Comparison of ENCODE assay signal across 8 mouse cellular contexts in the genomic region with DNA sequence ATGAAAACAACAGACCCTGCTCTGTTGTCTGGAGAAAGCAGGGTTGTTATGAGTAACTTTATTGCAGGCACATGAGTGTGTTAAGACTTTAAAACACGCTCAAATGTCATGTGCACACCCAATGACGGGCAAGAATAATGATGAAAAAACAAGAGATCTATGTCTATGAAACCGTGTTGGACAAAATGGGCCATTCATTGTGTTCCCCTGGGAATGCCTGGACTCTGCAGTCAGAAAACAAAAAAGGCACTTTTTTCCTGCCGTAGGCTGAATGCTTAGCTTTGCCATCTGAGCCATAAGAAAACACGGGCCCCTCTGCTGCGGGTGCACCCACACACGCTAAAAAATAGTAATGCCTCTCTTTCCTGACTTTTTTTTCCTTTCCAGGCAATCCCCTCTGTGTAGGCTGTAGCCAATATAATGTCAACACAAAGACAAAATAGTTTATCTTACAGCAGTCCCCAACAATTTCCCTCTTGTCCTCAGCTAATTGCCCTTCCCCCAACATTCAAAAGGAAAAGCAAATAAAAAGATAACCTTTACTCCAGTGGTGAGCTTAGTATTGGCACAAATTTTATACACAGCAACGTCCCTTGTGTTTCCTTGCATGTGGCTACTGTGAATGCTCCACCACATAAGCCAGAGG.
A peak's percentile ranks its signal among the peaks of the same experiment; 100 is the strongest.
DNase-seq lines count a peak whose midpoint lies in the region; ATAC-seq and TF ChIP-seq lines count a peak whose summit lies in the region.

No protein-coding gene starts in this region.

- H3K36me3 ChIP-seq in kidney, postnatal 0 days (ENCODE audit: insufficient read depth, low read length): no peaks in the 10 kb centered on the region
- H3K36me3 ChIP-seq in embryonic facial prominence, embryonic 12.5 days: no peaks in the 10 kb centered on the region
- no peaks in the 10 kb centered on the region for H3K36me3 ChIP-seq in neural tube, embryonic 14.5 days (ENCODE audit: control insufficient read depth, insufficient read depth, low read length)

- H3K9me3 ChIP-seq in kidney, postnatal 0 days (replicated peaks; ENCODE audit: low read length): no peaks in the 10 kb centered on the region
- no peaks in the 10 kb centered on the region for H3K9me3 ChIP-seq in embryonic facial prominence, embryonic 12.5 days
- H3K9me3 ChIP-seq in neural tube, embryonic 14.5 days (ENCODE audit: control insufficient read depth, low read length): no peaks in the 10 kb centered on the region

- H3K27me3 ChIP-seq in kidney, postnatal 0 days (ENCODE audit: insufficient read depth, low read length): no peaks in the 10 kb centered on the region
- no peaks in the 10 kb centered on the region for H3K27me3 ChIP-seq in embryonic facial prominence, embryonic 12.5 days
- H3K27me3 ChIP-seq in neural tube, embryonic 14.5 days (ENCODE audit: control insufficient read depth, insufficient read depth, low read length): no peaks in the 10 kb centered on the region

- DNase-seq in kidney, postnatal 0 days (ENCODE audit: low spot score): peak; percentile 14
- no peak for DNase-seq in kidney, adult 18-20 months
- DNase-seq in hindlimb bud, embryonic 11.5 days (ENCODE audit: extremely low spot score, low read depth, low spot score): peak; percentile 24
- DNase-seq in spleen, postnatal 10 days (ENCODE audit: low spot score in 2 of 2): no peak
- no peak for DNase-seq in lung, adult 2 months
- no peak for DNase-seq in cerebellum, postnatal 36 days

- ATAC-seq in kidney, postnatal 0 days (replicated peaks; ENCODE audit: low FRiP score, low read depth): no peak
- peak; percentile 67; the same call in 1 of the 2 replicates for ATAC-seq in embryonic facial prominence, embryonic 12.5 days (ENCODE audit: insufficient number of reproducible peaks, insufficient read depth, low FRiP score, low TSS enrichment)
- peak; percentile 54; the same call in 1 of the 2 replicates for ATAC-seq in neural tube, embryonic 14.5 days (ENCODE audit: low read depth)

- no peak overlapping the region for H3K4me3 ChIP-seq in kidney, postnatal 0 days (replicated peaks; ENCODE audit: low read depth, low read length)
- no peak overlapping the region for H3K4me3 ChIP-seq in embryonic facial prominence, embryonic 12.5 days
- H3K4me3 ChIP-seq in neural tube, embryonic 14.5 days (ENCODE audit: low read depth, low read length): no peak overlapping the region
- no peak overlapping the region for H3K4me3 ChIP-seq in lung, adult 2 months (replicated peaks; ENCODE audit: extremely low read depth, low read depth, low read length)

- no peak overlapping the region for H3K9ac ChIP-seq in kidney, postnatal 0 days (ENCODE audit: low read depth, low read length)
- H3K9ac ChIP-seq in embryonic facial prominence, embryonic 12.5 days: no peak overlapping the region
- H3K9ac ChIP-seq in neural tube, embryonic 14.5 days (replicated peaks; ENCODE audit: low read depth, low read length): no peak overlapping the region

- TF ChIP-seq CTCF in kidney, postnatal 0 days (IDR thresholded peaks at IDR 0.05; ENCODE audit: low read depth): no peak
- TF ChIP-seq CTCF in lung, adult 2 months (IDR thresholded peaks at IDR 0.05; ENCODE audit: insufficient read depth, low read length): no peak

- H3K4me2 ChIP-seq in kidney, postnatal 0 days (ENCODE audit: low read length): no peak overlapping the region
- H3K4me2 ChIP-seq in embryonic facial prominence, embryonic 12.5 days (replicated peaks): no peak overlapping the region
- H3K4me2 ChIP-seq in neural tube, embryonic 14.5 days (ENCODE audit: low read depth, low read length): no peak overlapping the region

- TF ChIP-seq POLR2A in lung, adult 2 months (IDR thresholded peaks at IDR 0.05; ENCODE audit: borderline replicate concordance, extremely low read depth, low read depth, low read length): no peak

- H3K4me1 ChIP-seq in kidney, postnatal 0 days (replicated peaks; ENCODE audit: insufficient read depth, low read length): 0 out of 2 replicates have a peak, but pooled peaks cover 8% of the 10 kb centered on the region
- H3K4me1 ChIP-seq in embryonic facial prominence, embryonic 12.5 days: peaks cover 20% of the 10 kb centered on the region
- H3K4me1 ChIP-seq in neural tube, embryonic 14.5 days (ENCODE audit: control insufficient read depth, insufficient read depth, low read length): peaks cover 21% of the 10 kb centered on the region; the same call in 1 of the 2 replicates
- peaks cover 5% of the 10 kb centered on the region for H3K4me1 ChIP-seq in lung, adult 2 months (ENCODE audit: control insufficient read depth, insufficient read depth, low read length)

- 10% methylated on average over 8 of the region's 8 CpGs for WGBS in kidney, postnatal 0 days
- 12% methylated on average over 8 of the region's 8 CpGs for WGBS in embryonic facial prominence, embryonic 12.5 days
- WGBS in neural tube, embryonic 14.5 days: 9% methylated on average over 8 of the region's 8 CpGs
- 17% methylated on average over 8 of the region's 8 CpGs for WGBS in lung, adult 2 months

- H3K27ac ChIP-seq in kidney, postnatal 0 days: no peak overlapping the region
- H3K27ac ChIP-seq in embryonic facial prominence, embryonic 12.5 days: peak overlapping the region; percentile 81; the same call in 1 of the 2 replicates
- no peak overlapping the region for H3K27ac ChIP-seq in neural tube, embryonic 14.5 days (ENCODE audit: low read depth, low read length)

Comparison
In these comparisons a context has a peak if more than half of its experiments do, and no peak if none do; other contexts are left out.
1. DNase-seq: peak in kidney, postnatal 0 days (single experiment) and hindlimb bud, embryonic 11.5 days (single experiment); none in kidney, adult 18-20 months (single experiment), spleen, postnatal 10 days (0 of 2), lung, adult 2 months (single experiment) and cerebellum, postnatal 36 days (0 of 2).